Mouse (Mus musculus) layer of hippocampus, adult 11-12 months (tissue): ENCODE results near the gene Ubxn4.
"Not testable (repeated sequence)": the region's sequence is repeated elsewhere in the genome, so short reads cannot be mapped to it uniquely, and the experiment has no call there.

Source experiments
- DNase-seq: peaks from one replicate; pipeline ENCODE4 v3.0.0; 2022; ENCODE audit warnings: low spot score

Ubxn4 gene

GRCm38 (mm10) chr1:128314665-128315064, 70.9 kb downstream of the Ubxn4 start:
- no peak for DNase-seq

GRCm38 (mm10) chr1:128319266-128319665, 75.5 kb downstream of the Ubxn4 start:
- DNase-seq, result not testable (repeated sequence)

GRCm38 (mm10) chr1:128323026-128323643, 79.4 kb downstream of the Ubxn4 start:
- no peak for DNase-seq

- no peak for DNase-seq
These were observed 81.0 kb downstream of the Ubxn4 start for GRCm38 (mm10) chr1:128324776-128325175.

GRCm38 (mm10) chr1:128327165-128327564, 83.4 kb downstream of the Ubxn4 start:
- DNase-seq, result no peak

GRCm38 (mm10) chr1:128328218-128328617, 84.5 kb downstream of the Ubxn4 start, which contains the start of gene Lct:
TSS of gene Lct (minus strand) at chr1:128328318.
- no peak for DNase-seq
